Mouse (Mus musculus): ENCODE measurements around the gene Deaf1.

DNA sequence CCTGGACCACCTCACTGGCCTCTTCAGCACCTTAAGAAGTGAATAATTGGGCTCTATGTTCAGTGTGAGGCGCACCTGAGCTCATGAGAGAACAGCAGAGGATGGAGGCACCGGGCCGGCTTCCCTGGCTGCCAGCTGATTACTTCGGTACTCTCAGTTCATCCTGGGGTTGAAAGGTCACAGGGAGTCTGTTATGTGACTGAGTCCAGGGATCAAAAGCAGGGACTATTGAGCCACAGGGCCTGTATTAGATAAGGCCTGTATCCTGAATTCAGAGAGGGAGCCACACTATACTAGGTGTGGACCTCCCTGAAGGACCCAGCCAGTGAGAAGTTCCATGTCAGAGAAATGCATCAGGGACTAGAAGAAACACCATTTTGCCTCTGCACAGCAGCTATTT, 23.0 kb downstream of the Deaf1 start:
- TF ChIP-seq POLR2A (IDR thresholded peaks at IDR 0.05; ENCODE audit: borderline replicate concordance, extremely low read depth, low read depth, low read length) (no peak), CTCF (IDR thresholded peaks at IDR 0.05; ENCODE audit: insufficient read depth, low read length) (no peak)

Measured in lung, adult 2 months (tissue).